Mouse (Mus musculus) thymus, postnatal 10 days (tissue): ENCODE measurements around the gene Cpsf6.

Experiments
- DNase-seq, 2 experiments: peaks; one replicate each; pipeline ENCODE4 v3.0.0; 2021; ENCODE audit warnings: low spot score in 2 of 2

Gene Cpsf6

GRCm38 (mm10) chr10:117379908-117380307, at the start of gene Cpsf6:
TSS of gene Cpsf6 (minus strand) at chr10:117380015.
- no peak for DNase-seq

GRCm38 (mm10) chr10:117426615-117426969, 46.8 kb upstream of the Cpsf6 start:
- no peak for DNase-seq

GRCm38 (mm10) chr10:117425907-117426614, 46.2 kb upstream of the Cpsf6 start:
- DNase-seq = no peak

GRCm38 (mm10) chr10:117425013-117425412, 45.2 kb upstream of the Cpsf6 start:
- DNase-seq = no peak

GRCm38 (mm10) chr10:117424146-117424905, 44.5 kb upstream of the Cpsf6 start:
- DNase-seq = no peak

- DNase-seq = no peak
These were observed 43.5 kb upstream of the Cpsf6 start for GRCm38 (mm10) chr10:117423025-117424002.

- DNase-seq = no peak
These were observed 42.5 kb upstream of the Cpsf6 start for GRCm38 (mm10) chr10:117422174-117422808.

- no peak for DNase-seq
These were observed 41.7 kb upstream of the Cpsf6 start for GRCm38 (mm10) chr10:117421283-117422107.

- no peak for DNase-seq
These were observed 40.9 kb upstream of the Cpsf6 start for GRCm38 (mm10) chr10:117420502-117421282.

GRCm38 (mm10) chr10:117419577-117420290, 39.9 kb upstream of the Cpsf6 start:
- DNase-seq = no peak

GRCm38 (mm10) chr10:117418668-117419237, 38.9 kb upstream of the Cpsf6 start:
- DNase-seq = no peak

- no peak for DNase-seq
These were observed 38.2 kb upstream of the Cpsf6 start for GRCm38 (mm10) chr10:117417772-117418667.

- DNase-seq = no peak
These were observed 37.6 kb upstream of the Cpsf6 start for GRCm38 (mm10) chr10:117417470-117417767.

GRCm38 (mm10) chr10:117416636-117417469, 37.0 kb upstream of the Cpsf6 start:
- DNase-seq = no peak

- no peak for DNase-seq
These were observed 36.3 kb upstream of the Cpsf6 start for GRCm38 (mm10) chr10:117416095-117416494.

- no peak for DNase-seq
These were observed 35.7 kb upstream of the Cpsf6 start for GRCm38 (mm10) chr10:117415364-117416057.

GRCm38 (mm10) chr10:117414726-117415125, 34.9 kb upstream of the Cpsf6 start:
- no peak for DNase-seq
